Mouse (Mus musculus): ENCODE results near the gene Tssk6. TPM values are rescaled to one million over a fixed set of nuclear protein-coding genes. Genes with fewer than 3 reads are reported as not detected.

Gene Tssk6
- polyA plus RNA-seq, 1 experiment from 2014 or later, result 2.5 TPM

DNA sequence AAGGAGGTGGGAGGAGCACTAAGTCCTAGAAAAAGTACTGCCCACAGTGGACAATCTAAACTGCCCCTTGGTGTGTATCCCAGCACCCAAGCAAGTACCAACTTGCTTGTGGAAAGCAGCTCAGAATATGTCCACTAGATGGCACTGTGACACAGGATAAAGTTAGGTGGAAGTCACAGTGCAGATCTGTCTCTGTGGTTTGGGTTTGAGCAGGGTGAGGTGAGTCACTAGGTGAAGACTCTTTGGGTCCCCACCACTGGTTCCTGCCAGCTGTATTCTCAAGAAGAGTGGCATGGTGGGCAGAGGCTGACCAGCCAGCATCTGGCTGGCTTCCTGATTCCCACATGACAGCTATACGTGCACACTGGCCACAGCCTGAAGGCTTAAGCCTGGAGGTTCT lies 17.0 kb downstream of the Tssk6 start:
- 80% methylated on average over 1 of the region's 1 CpGs for WGBS
- Histone ChIP-seq H3K27ac (ENCODE audit: low read depth, low read length) (peak overlapping the region; percentile 9; the same call in 1 of the 2 replicates), H3K27me3 (replicated peaks; ENCODE audit: control insufficient read depth, insufficient read depth, low read length) (no peaks in the 10 kb centered on the region), H3K4me2 (ENCODE audit: low read length) (no peak overlapping the region), H3K9ac (ENCODE audit: low read length) (no peak overlapping the region), H3K4me1 (ENCODE audit: control insufficient read depth, insufficient read depth, low read length) (peaks cover 6% of the 10 kb centered on the region; the same call in 1 of the 2 replicates), H3K9me3 (replicated peaks; ENCODE audit: control insufficient read depth, low read length) (no peaks in the 10 kb centered on the region), H3K36me3 (ENCODE audit: control insufficient read depth, insufficient read depth, low read length) (peaks cover 34% of the 10 kb centered on the region), H3K4me3 (ENCODE audit: low read depth, low read length) (no peak overlapping the region)
- DNase-seq (ENCODE audit: low spot score) (peak; percentile 90), ATAC-seq (peak; percentile 73)

DNA sequence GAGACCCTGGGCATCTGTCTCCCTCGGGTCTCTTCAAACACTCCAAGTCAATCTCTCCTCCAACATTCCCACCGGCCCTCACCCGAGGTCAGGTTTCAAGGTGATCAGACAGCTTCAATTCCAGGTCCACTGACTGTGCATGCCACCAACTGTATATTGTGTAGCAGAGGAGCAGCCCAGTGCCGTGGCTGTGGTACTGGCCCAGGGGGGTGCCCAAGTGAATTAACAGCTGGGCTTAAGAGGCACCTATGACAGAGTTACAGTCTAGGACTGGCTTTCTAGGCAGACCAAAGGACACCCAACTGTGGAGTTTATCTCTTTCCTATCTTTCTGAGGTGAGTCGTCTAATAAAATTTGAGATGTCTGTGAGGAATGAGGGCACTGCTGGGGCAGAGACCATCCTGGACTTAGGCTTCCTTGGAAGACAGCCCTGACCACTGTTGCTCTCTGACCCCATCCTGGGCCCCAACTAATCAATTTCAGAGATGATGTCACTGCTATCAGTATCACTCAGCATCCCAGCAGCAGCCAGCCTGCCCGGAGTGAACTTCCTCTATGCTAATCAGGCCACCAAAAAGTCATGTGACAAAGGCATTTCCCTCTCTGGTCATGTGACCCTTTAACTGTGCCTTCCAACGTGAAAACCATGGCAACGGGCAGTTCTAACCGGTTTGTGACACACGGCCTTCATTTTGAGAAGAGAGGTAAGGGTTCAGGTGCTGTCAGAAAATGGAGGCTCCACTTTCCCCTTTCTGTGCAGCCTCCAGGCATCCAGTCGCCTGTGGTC lies 18.1 kb downstream of the Tssk6 start:
- Histone ChIP-seq H3K4me3 (ENCODE audit: low read depth, low read length) (no peak overlapping the region), H3K4me2 (ENCODE audit: low read length) (peak overlapping the region; percentile 12; the same call in 1 of the 2 replicates), H3K36me3 (ENCODE audit: control insufficient read depth, insufficient read depth, low read length) (peaks cover 25% of the 10 kb centered on the region), H3K27ac (ENCODE audit: low read depth, low read length) (peak overlapping the region; percentile 49; the same call in 1 of the 2 replicates), H3K4me1 (ENCODE audit: control insufficient read depth, insufficient read depth, low read length) (peaks cover 6% of the 10 kb centered on the region; the same call in 1 of the 2 replicates), H3K9ac (ENCODE audit: low read length) (peak overlapping the region; percentile 26; the same call in 1 of the 2 replicates), H3K9me3 (replicated peaks; ENCODE audit: control insufficient read depth, low read length) (no peaks in the 10 kb centered on the region), H3K27me3 (replicated peaks; ENCODE audit: control insufficient read depth, insufficient read depth, low read length) (no peaks in the 10 kb centered on the region)
- peak; percentile 80 for DNase-seq (ENCODE audit: low spot score)
- ATAC-seq, result peak; percentile 63
- 48% methylated on average over 11 of the region's 11 CpGs for WGBS

- H3K27me3 ChIP-seq (replicated peaks; ENCODE audit: control insufficient read depth, insufficient read depth, low read length), result no peaks in the 10 kb centered on the region
- no peak overlapping the region for H3K4me2 ChIP-seq (ENCODE audit: low read length)
- H3K4me3 ChIP-seq (ENCODE audit: low read depth, low read length), result no peak overlapping the region
- H3K4me1 ChIP-seq (ENCODE audit: control insufficient read depth, insufficient read depth, low read length), result peaks cover 6% of the 10 kb centered on the region; the same call in 1 of the 2 replicates
- DNase-seq (ENCODE audit: low spot score) (no peak), ATAC-seq (no peak)
- H3K27ac ChIP-seq (ENCODE audit: low read depth, low read length), result peak overlapping the region; percentile 49; the same call in 1 of the 2 replicates
- H3K36me3 ChIP-seq (ENCODE audit: control insufficient read depth, insufficient read depth, low read length), result peaks cover 16% of the 10 kb centered on the region
- H3K9me3 ChIP-seq (replicated peaks; ENCODE audit: control insufficient read depth, low read length), result no peaks in the 10 kb centered on the region
- H3K9ac ChIP-seq (ENCODE audit: low read length), result no peak overlapping the region
- 80% methylated on average over 2 of the region's 2 CpGs for WGBS
Measured at GRCm38 (mm10) chr8:69921141-69921540, 19.2 kb downstream of the Tssk6 start.

GRCm38 (mm10) chr8:69923986-69924385 lies 22.0 kb downstream of the Tssk6 start:
- no peak overlapping the region for H3K9ac ChIP-seq (ENCODE audit: low read length)
- no peaks in the 10 kb centered on the region for H3K9me3 ChIP-seq (replicated peaks; ENCODE audit: control insufficient read depth, low read length)
- H3K27me3 ChIP-seq (replicated peaks; ENCODE audit: control insufficient read depth, insufficient read depth, low read length), result no peaks in the 10 kb centered on the region
- H3K4me2 ChIP-seq (ENCODE audit: low read length), result no peak overlapping the region
- no peak for ATAC-seq
- no peaks in the 10 kb centered on the region; the same call in 1 of the 2 replicates for H3K36me3 ChIP-seq (ENCODE audit: control insufficient read depth, insufficient read depth, low read length)
- no peak overlapping the region for H3K4me3 ChIP-seq (ENCODE audit: low read depth, low read length)
- no peak for DNase-seq (ENCODE audit: low spot score)
- WGBS, result 91% methylated on average over 1 of the region's 1 CpGs
- no peak overlapping the region for H3K27ac ChIP-seq (ENCODE audit: low read depth, low read length)
- H3K4me1 ChIP-seq (ENCODE audit: control insufficient read depth, insufficient read depth, low read length), result peaks cover 6% of the 10 kb centered on the region; the same call in 1 of the 2 replicates

- no peak for DNase-seq (ENCODE audit: low spot score)
- no peak for ATAC-seq
Measured at GRCm38 (mm10) chr8:69926901-69927300, 24.9 kb downstream of the Tssk6 start.

DNA sequence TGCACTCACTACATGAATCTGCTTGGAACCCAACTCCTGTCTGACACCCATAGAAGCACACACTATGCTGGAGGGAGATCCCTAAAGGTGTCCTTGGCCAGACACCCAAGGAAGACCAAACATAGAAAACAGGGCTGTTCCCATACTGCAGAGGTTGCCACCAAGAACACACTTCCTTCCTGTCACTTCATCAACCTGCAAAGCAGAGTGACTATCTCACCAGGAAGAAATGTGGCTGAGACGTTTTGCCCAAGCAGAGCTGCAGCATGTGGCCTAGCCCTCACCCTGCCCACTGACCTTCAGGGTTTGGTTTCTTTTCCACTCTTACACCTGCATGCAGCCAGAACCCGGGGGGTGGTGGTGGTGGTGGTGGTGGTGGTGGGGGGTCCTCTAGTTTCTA lies 31.8 kb downstream of the Tssk6 start:
- Histone ChIP-seq H3K9ac (ENCODE audit: low read length) (no peak overlapping the region), H3K4me3 (ENCODE audit: low read depth, low read length) (no peak overlapping the region), H3K27ac (ENCODE audit: low read depth, low read length) (no peak overlapping the region), H3K4me1 (ENCODE audit: control insufficient read depth, insufficient read depth, low read length) (no peaks in the 10 kb centered on the region), H3K27me3 (replicated peaks; ENCODE audit: control insufficient read depth, insufficient read depth, low read length) (no peaks in the 10 kb centered on the region), H3K9me3 (replicated peaks; ENCODE audit: control insufficient read depth, low read length) (no peaks in the 10 kb centered on the region), H3K4me2 (ENCODE audit: low read length) (no peak overlapping the region), H3K36me3 (ENCODE audit: control insufficient read depth, insufficient read depth, low read length) (peaks cover 9% of the 10 kb centered on the region)
- 94% methylated on average over 2 of the region's 2 CpGs for WGBS
- ATAC-seq (no peak), DNase-seq (ENCODE audit: low spot score) (no peak)

More at GRCm38 (mm10) chr8:69926901-69927300, 24.9 kb downstream of the Tssk6 start:
- H3K9ac ChIP-seq (ENCODE audit: low read length), result no peak overlapping the region
- H3K4me3 ChIP-seq (ENCODE audit: low read depth, low read length), result no peak overlapping the region
- no peaks in the 10 kb centered on the region for H3K27me3 ChIP-seq (replicated peaks; ENCODE audit: control insufficient read depth, insufficient read depth, low read length)
- H3K9me3 ChIP-seq (replicated peaks; ENCODE audit: control insufficient read depth, low read length), result no peaks in the 10 kb centered on the region
- H3K4me2 ChIP-seq (ENCODE audit: low read length), result no peak overlapping the region
- H3K27ac ChIP-seq (ENCODE audit: low read depth, low read length), result no peak overlapping the region
- H3K4me1 ChIP-seq (ENCODE audit: control insufficient read depth, insufficient read depth, low read length), result no peaks in the 10 kb centered on the region
- no peaks in the 10 kb centered on the region; the same call in 1 of the 2 replicates for H3K36me3 ChIP-seq (ENCODE audit: control insufficient read depth, insufficient read depth, low read length)

DNA sequence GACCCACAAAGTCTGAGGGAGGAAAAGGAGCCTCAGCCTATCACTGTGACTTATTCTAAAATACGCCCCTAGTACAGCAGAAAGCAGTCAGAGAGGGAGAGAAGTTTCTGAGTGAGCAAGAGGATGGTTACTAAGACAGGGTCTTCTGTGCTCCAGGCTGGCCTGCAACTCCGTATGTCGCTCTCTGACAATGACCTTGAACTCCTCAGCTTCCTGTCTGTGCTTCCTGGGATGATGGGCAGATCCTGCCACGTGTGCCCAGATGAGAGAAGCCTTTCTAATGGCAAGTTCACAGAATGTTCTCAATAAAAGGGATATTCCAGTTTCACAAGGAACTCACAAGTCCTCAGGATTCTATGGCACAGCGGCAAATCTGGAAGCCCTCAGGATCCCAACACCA lies 32.6 kb downstream of the Tssk6 start:
- no peak for ATAC-seq
- WGBS, result 93% methylated on average over 5 of the region's 5 CpGs
- no peak for DNase-seq (ENCODE audit: low spot score)

GRCm38 (mm10) chr8:69935431-69935830 lies 33.4 kb downstream of the Tssk6 start:
- ATAC-seq, result no peak
- Histone ChIP-seq H3K9me3 (replicated peaks; ENCODE audit: control insufficient read depth, low read length) (no peaks in the 10 kb centered on the region), H3K27me3 (replicated peaks; ENCODE audit: control insufficient read depth, insufficient read depth, low read length) (no peaks in the 10 kb centered on the region), H3K4me3 (ENCODE audit: low read depth, low read length) (no peak overlapping the region), H3K4me2 (ENCODE audit: low read length) (no peak overlapping the region), H3K36me3 (ENCODE audit: control insufficient read depth, insufficient read depth, low read length) (peaks cover 12% of the 10 kb centered on the region), H3K4me1 (ENCODE audit: control insufficient read depth, insufficient read depth, low read length) (no peaks in the 10 kb centered on the region), H3K27ac (ENCODE audit: low read depth, low read length) (no peak overlapping the region), H3K9ac (ENCODE audit: low read length) (no peak overlapping the region)
- 83% methylated on average over 3 of the region's 3 CpGs for WGBS
- no peak for DNase-seq (ENCODE audit: low spot score)

More for the DNA sequence above, 32.6 kb downstream of the Tssk6 start:
- Histone ChIP-seq H3K4me1 (ENCODE audit: control insufficient read depth, insufficient read depth, low read length) (no peaks in the 10 kb centered on the region), H3K27me3 (replicated peaks; ENCODE audit: control insufficient read depth, insufficient read depth, low read length) (no peaks in the 10 kb centered on the region), H3K9ac (ENCODE audit: low read length) (no peak overlapping the region), H3K27ac (ENCODE audit: low read depth, low read length) (no peak overlapping the region), H3K4me3 (ENCODE audit: low read depth, low read length) (no peak overlapping the region), H3K4me2 (ENCODE audit: low read length) (no peak overlapping the region), H3K36me3 (ENCODE audit: control insufficient read depth, insufficient read depth, low read length) (peaks cover 9% of the 10 kb centered on the region), H3K9me3 (replicated peaks; ENCODE audit: control insufficient read depth, low read length) (no peaks in the 10 kb centered on the region)
